Mouse (Mus musculus): Measurements from ENCODE around the gene Syce3. TPM values are rescaled to one million over a fixed set of nuclear protein-coding genes. Genes with fewer than 3 reads are reported as not detected.

Syce3 gene
- total RNA-seq, 2 experiments from 2014 or later = not detected

DNA sequence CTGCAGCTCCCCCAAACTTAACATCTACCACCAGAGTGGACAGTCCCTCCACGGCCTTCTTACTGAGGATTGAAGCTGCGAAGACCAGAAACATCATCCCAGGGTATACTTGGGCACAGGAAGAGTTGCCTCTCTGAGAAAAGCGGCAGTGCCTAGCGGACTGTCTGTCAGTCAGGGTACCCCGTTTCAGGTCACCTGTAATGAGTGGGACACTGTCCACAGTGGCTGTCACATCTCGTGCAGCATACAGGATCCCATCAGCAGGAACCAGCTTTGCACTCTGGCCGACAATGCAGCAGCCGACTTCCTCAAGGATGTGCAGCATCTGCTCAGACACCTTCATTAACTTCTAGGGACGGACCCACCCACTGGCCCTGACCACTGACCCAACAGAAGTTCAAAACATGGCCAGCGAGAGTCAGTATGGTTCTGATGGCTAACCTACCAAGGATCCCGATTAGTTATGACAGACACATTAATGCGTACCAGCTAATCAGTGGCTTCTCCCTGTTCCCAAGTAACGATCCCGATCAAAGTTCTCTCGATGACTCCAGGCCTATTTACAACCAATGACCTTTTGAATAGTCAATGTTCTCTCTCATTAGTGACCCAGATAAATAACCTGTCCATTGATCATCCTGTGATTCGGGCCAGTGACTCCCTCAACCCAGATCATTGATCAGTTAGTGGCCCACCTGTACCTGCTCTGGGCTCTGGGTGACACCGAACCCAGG lies 35.3 kb downstream of the Syce3 start:
- no peak for TF ChIP-seq CTCF (IDR thresholded peaks at IDR 0.05)
- no peak overlapping the region; the same call in 1 of the 2 replicates for H3K4me3 ChIP-seq
- intact Hi-C loops (cut with DNase I) = loop anchor here (5.0 kb wide), 1 partner anchor 92 kb away; no protein-coding TSS in a partner anchor
- DNase-seq = no peak
- peak overlapping the region; percentile 95 for H3K27ac ChIP-seq

DNA sequence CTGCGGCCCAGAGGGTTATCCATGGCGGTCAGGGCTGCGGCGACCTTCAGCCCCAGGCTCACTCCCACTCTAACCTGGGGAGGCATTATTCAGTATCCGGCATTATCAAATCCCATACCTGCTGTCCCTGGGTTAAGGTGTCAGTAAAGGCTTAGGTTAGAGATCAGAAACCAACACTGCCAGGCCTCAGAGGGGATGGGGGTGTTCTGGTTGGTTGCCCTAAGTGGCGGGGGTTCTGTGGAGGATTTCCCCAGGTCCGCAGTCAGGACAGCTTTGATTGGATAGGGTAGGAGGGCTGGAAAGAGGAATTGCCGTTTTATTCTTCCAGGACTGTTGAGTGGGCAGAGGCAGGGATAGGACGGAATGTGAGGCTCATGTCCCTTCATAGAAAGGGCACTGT lies 36.0 kb downstream of the Syce3 start:
- intact Hi-C loops (cut with DNase I) = loop anchor here (5.0 kb wide), 1 partner anchor 93 kb away; no protein-coding TSS in a partner anchor
- DNase-seq = no peak
- Histone ChIP-seq H3K4me3 (peak overlapping the region; percentile 89), H3K27ac (peak overlapping the region; percentile 95)
- no peak for TF ChIP-seq CTCF (IDR thresholded peaks at IDR 0.05)

DNA sequence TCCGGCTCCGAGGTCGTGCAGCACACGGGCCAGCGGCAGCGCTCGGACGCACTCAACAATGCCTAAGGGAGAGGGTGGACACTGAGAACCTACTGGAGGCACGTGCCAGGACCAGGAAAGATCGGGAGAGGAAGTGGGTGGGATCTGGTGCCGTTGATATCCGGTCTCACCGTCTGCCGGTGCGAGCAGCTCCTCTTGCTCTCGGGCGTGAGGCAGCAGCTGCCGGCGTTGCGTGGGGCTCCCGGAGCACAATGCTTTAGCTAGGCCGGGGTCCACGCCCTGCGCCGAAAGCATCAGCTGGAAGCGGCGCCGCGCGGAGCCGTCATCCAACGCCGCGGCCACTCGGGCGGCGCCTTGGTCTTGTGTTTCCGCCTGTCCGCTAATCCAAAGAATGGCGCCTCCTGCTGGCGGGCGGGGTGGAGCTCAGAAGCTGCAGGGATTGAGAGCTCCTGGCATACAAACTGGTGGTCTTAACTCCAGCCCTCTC lies 36.5 kb downstream of the Syce3 start, which contains the start of gene Sco2:
TSS of gene Sco2 (minus strand) at position 85 of the 487 bp plus-strand sequence.
- DNase-seq = peak; percentile 96
- Histone ChIP-seq H3K4me3 (peak within 1 kb of the TSS; percentile 89), H3K27ac (peak within 1 kb of the TSS; percentile 95)
- intact Hi-C loops (cut with DNase I) = loop anchor here (1.0 to 5.0 kb wide), 2 partner anchors 19 to 93 kb away; partner anchors contain the start of genes Lmf2 and Ncaph2
- peak; percentile 97 for TF ChIP-seq CTCF (IDR thresholded peaks at IDR 0.05)

DNA sequence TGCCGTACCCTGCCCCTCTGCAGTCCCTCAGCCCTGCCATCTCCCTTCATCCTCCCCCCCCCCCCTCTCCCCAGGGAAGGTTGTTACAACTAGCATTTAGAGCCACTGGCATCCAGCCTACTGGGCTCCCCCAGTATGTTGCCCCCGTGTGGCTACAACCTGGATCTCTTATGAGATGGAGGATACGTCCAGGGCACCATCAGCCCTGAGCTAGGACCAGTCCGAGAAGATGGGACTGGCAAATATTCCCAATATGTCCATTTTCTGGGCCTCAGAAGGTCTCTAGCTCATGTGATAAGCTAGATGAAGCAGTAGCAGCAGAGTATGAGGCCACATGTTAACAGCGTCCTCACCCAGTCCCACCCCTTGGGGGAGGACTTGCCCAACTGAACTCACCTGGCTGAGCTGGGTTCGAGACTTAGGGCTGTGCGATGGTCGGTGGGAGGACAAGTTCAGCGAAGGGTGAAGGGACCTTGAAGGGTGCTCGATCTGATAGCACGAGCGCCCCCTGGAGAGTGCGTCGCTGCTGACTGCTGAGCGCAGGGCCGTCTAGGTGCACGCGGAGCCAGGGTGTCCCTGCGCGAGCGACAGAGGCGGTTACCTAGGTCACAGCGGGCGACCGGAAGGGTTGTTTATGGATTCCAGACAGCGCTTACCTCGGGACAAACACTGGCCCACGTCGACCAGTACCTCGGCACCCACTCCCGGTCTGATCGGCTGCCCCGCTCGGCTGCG lies 37.1 kb downstream of the Syce3 start:
- Histone ChIP-seq H3K4me3 (peak overlapping the region; percentile 89), H3K27ac (peak overlapping the region; percentile 95)
- peak; percentile 76 for TF ChIP-seq CTCF (IDR thresholded peaks at IDR 0.05)
- intact Hi-C loops (cut with DNase I) = loop anchor here (1.0 to 5.0 kb wide), 2 partner anchors 18 to 94 kb away; partner anchors contain the start of genes Lmf2 and Ncaph2
- peak; percentile 91 for DNase-seq

DNA sequence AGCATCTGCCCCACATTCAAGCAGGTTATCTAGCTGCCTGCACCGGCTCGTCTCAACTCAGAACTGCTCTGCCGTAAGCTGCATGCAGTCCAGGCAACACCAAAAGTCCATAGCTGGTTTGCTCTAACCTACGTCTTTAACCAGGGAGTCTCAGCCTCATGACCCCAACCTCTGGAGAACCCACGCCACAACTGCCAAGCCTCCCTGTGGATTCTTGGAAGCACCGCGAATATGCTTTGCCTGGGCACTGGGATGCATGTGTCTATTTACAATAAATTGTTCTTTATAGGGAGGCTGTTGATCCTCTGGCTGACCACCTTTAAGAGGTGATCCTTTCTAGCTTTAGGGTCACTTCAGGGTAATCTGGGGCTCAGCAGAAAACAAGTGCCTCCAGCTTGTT lies 37.8 kb downstream of the Syce3 start:
- no peak for TF ChIP-seq CTCF (IDR thresholded peaks at IDR 0.05)
- intact Hi-C loops (cut with DNase I) = loop anchor here (5.0 kb wide), 1 partner anchor 95 kb away; no protein-coding TSS in a partner anchor
- Histone ChIP-seq H3K4me3 (peak overlapping the region; percentile 89), H3K27ac (peak overlapping the region; percentile 95)
- DNase-seq = no peak

DNA sequence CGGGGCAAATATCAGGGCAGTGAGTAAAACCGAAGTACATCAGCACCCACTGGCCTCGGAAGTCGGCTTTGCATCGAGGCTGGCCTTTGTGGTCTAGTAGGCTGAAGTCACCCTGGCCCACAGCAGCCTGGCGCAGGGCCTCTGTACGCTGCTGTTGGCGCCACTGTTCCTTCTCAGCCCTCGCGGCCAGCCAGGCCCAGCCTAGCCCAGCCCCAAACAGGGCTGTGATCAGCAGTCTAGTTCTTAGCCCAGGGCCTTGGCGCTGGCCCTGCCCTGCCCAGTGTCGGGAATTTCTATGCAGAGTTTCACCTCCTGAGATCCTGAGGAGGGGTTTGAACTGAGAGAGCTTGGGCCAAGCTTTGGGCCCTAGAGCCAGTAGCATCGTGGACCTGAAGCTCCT lies 38.2 kb downstream of the Syce3 start:
- intact Hi-C loops (cut with DNase I) = loop anchor here (5.0 kb wide), 1 partner anchor 95 kb away; no protein-coding TSS in a partner anchor
- no peak for TF ChIP-seq CTCF (IDR thresholded peaks at IDR 0.05)
- DNase-seq = no peak
- Histone ChIP-seq H3K27ac (no peak overlapping the region), H3K4me3 (no peak overlapping the region)

DNA sequence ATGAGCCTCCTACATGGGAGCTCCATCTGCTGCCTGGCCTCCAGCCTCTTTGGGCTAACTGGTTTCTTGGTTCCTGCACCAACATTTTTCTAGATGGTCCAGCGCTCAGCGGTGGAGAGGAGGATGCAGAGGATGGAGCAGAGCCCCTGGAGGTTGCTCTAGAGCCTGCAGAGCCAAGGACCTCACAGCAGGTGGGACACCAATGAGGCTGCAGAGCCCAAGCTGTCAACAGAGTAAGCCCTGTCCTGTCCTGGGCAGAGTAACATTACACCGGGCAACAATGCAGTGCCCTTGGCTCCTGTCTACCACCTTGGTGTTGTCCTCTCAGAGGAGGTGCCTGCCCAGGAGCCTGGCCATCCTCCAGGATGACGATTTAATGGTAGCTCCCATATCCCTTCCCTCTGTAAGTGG lies 45.2 kb downstream of the Syce3 start:
- H3K4me3 ChIP-seq = no peak overlapping the region
- DNase-seq = no peak
- TF ChIP-seq CTCF (IDR thresholded peaks at IDR 0.05) = no peak
- H3K27ac ChIP-seq = no peak overlapping the region
- intact Hi-C loops (cut with DNase I) = no loop called here

DNA sequence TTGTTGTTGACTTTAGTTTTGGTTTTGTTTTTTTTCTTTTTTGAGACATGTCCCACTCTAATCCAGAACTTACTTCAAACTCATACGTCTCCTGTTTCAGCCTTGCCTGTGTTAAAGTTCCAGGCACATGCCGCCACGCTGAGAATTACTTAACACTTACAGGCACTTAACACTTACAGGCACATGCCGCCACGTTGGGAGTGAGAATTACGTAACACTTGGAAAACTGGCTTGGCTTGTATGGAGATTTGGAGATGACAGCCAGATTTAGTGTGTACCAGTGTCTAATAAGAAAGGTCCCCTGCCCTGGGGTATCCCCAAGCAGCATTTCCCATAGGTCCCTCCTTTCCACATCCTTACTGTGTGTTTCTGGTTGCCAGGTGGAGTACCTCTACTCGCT lies 47.3 kb downstream of the Syce3 start:
- Histone ChIP-seq H3K27ac (no peak overlapping the region), H3K4me3 (no peak overlapping the region)
- intact Hi-C loops (cut with DNase I) = no loop called here
- TF ChIP-seq CTCF (IDR thresholded peaks at IDR 0.05) = no peak
- no peak for DNase-seq

DNA sequence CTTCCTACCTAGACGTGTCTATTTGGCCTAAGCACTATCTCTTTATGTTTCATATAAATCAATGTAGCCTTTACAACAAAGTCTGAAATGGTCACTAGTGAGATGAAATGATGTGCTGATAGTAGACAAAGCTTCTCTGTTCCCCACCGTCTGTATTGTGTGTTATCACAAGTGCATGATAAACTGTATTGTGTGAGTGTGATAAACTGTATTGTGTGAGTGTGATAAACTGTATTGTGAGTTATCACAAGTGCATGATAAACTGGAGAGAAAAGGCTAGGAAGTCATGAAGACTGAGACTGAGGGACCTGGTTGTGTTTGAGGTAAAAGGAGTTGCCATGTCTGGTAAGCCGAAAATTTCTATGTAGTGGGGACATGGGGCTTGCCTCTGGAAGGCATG lies 51.5 kb downstream of the Syce3 start:
- TF ChIP-seq CTCF (IDR thresholded peaks at IDR 0.05) = no peak
- intact Hi-C loops (cut with DNase I) = loop anchor here (10.0 kb wide), 1 partner anchor 176 kb away; no protein-coding TSS in a partner anchor
- DNase-seq = no peak
- no peak overlapping the region for H3K27ac ChIP-seq
- H3K4me3 ChIP-seq = no peak overlapping the region

DNA sequence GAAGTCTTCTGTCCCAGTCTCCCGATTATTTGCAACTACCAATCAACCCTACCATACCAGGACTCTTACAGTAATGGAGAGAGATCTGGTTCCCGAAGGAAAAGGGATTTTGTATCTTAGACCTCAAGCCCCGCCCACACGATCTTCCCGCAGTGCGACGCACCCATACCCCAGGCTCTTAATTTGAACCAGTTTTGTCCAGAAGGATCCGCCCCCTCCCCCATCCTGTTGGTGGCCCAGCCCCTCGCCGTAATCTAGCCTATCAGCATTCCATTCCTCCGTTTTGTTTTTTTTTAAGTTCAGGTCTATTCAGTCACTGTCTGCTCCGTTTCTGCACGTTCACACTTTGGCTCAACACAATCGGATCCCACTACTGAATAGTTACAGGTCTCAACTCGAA lies 53.9 kb downstream of the Syce3 start:
- no peak for TF ChIP-seq CTCF (IDR thresholded peaks at IDR 0.05)
- Histone ChIP-seq H3K4me3 (peak overlapping the region; percentile 96), H3K27ac (peak overlapping the region; percentile 94)
- intact Hi-C loops (cut with DNase I) = loop anchor here (2.0 to 10.0 kb wide), 3 partner anchors 72 to 538 kb away; partner anchors contain the start of genes Alg12, C730034F03Rik, Chkb and Creld2
- DNase-seq = no peak

DNA sequence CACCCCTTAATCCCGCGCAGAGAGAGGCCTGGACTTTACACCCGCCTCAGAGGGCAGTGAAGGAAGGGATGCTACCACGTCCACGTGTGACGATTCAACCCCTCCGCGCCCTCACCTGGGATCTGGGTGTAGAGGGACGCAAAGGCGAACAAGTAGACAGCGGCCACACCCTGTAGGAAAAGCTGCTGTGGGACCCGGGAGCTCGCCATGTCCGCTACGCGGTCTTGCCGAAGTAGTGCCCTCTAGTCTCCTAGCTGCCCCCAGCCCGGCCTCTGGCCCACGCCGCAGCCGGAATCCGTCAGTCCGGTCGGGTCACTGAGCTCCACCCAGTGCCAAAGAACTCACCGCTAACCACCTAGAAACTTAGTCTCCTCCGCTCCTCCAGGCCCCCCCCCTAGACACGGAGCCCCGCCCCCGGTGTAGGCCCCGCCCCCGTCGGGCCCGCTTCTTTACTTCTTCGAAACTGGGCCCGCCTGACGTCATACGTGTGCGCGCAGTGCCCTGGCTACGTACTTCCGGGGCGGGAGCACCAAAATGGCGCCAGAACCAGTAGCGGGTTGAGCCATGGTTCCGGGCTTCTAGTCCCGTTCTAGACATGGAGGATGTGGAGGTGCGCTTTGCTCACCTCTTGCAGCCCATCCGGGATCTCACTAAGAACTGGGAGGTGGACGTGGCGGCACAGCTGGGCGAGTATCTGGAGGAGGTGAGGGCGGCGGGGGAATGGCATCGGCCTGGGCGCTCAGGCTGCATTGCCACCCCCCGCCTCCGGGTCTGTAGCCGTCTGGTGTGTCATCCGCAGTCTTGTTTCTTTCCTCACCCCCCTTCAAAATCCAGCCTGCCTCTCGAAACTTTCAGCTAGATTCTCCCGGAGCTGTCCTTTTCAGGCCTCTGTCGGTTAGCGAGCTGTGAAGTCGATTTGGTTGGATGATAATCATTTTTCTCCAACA lies 54.8 kb downstream of the Syce3 start, which contains the start of the genes Lmf2 and Ncaph2:
TSS of gene Lmf2 (minus strand) at position 419 of the 947 bp plus-strand sequence.
TSS of gene Ncaph2 (plus strand) at position 479 of the 947 bp plus-strand sequence.
- no peak for TF ChIP-seq CTCF (IDR thresholded peaks at IDR 0.05)
- DNase-seq = peak; percentile 97
- H3K27ac ChIP-seq = peak within 1 kb of the TSS; percentile 94
- intact Hi-C loops (cut with DNase I) = loop anchor here (1.0 to 10.0 kb wide), 5 partner anchors 18 to 537 kb away; partner anchors contain the start of genes Alg12, C730034F03Rik, Chkb and Creld2
- peak within 1 kb of the TSS; percentile 96 for H3K4me3 ChIP-seq
